Mouse (Mus musculus) layer of hippocampus, postnatal 10 days (tissue): Measurements from ENCODE around the gene Olfr223. TPM values are rescaled to one million over a fixed set of nuclear protein-coding genes. Genes with fewer than 3 reads are reported as not detected.
A peak's percentile ranks its signal among the peaks of the same experiment; 100 is the strongest.
"Not testable (repeated sequence)": the region's sequence is repeated elsewhere in the genome, so short reads cannot be mapped to it uniquely, and the experiment has no call there.

Experiments used
- DNase-seq, 2 experiments: peaks; one replicate each; pipeline ENCODE4 v3.0.0; 2021; ENCODE audit warnings: low spot score in 2 of 2
- long read RNA-seq: library from polyadenylated mRNA; stranded (forward); transcript quantifications from one replicate; pipeline ENCODE4 v2.0.0, GENCODE M21; 2023
- total RNA-seq, 2 experiments: library from RNA; stranded (reverse); gene quantifications; 2 replicates each; pipeline ENCODE4 v1.2.3; 2021

The Olfr223 gene
- total RNA-seq: not detected
- long read RNA-seq: 0 reads

GRCm38 (mm10) chr11:59593189-59593588 is at the start of gene Olfr223:
Gene Olfr223, minus strand, starts transcription at chr11:59593289.
- no peak for DNase-seq

DNA sequence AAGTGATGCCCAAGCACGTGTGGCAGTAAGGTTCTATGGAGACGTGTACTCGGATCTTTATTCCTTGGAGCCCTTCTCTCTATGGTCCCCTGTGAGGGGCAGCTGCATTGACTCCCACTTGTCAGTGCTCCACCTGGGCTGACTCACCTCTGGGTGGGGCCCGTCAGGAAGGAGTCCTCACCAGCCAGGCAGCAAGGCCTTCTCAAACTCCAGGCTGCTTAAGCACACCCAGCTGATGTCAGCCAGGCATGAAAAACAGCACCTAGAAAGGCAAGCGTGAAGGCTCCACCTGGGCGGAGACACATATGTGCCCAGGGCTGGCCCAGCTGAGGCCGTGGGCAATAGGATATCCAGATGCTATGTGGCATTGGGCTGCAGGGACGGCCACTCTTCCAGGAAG is 49.3 kb upstream of the Olfr223 start:
- DNase-seq: no peak

DNA sequence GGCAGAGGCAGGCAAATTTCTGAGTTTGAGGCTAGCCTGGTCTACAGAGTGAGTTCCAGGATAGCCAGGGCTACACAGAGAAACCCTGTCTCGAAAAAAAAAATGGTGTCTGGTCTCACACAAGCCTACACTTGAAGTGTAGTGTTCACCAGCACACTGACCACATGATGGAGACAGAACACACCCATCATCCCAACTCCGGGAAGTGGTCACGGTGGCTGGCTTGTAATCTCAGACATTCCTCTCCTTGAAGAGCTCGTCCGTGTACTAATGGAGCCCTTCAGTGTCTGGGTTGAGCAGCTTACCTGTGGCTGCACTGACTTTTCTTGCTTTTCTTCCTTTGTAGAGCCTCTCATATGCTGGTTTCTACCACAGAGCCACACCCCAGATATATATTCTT is 48.1 kb upstream of the Olfr223 start:
- DNase-seq: no peak

- DNase-seq: no peak
Observed at GRCm38 (mm10) chr11:59639957-59640643, 47.0 kb upstream of the Olfr223 start.

DNA sequence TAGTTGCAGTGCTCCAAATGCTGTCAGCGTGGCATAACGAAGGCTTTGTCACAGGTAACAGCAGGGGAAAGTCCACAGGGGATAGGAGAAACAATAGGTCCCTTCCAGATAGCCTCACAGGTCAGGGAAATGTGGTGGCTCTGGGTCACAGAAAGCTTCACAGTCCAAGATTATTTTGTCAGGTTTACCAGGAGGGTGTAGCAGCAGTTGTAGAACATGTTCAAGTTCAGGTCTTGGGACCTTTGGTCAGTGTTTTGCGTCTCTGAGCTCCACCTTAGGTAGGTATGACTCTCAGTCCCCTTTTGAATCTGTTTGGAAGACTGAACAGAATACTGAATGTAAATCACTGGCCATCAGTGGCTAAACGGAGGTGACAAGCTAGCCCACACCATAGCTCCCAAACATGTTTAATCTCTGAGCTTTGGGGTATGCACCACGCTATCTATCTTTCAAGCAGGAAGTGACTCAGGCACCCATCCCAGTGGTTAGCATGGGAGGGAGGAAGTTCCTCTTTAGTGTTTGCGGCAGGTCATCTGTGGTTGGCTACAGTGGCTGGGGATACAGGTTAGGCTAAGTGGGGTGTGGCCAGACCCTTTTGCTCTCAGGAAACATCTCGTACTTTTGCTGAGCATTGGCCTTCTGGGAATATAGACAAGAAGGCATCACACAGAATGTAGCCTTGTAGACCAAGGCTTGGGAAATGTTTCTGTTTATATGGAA is 43.8 kb upstream of the Olfr223 start:
- no peak for DNase-seq

- no peak for DNase-seq
Observed at GRCm38 (mm10) chr11:59635821-59636694, 43.0 kb upstream of the Olfr223 start.

DNA sequence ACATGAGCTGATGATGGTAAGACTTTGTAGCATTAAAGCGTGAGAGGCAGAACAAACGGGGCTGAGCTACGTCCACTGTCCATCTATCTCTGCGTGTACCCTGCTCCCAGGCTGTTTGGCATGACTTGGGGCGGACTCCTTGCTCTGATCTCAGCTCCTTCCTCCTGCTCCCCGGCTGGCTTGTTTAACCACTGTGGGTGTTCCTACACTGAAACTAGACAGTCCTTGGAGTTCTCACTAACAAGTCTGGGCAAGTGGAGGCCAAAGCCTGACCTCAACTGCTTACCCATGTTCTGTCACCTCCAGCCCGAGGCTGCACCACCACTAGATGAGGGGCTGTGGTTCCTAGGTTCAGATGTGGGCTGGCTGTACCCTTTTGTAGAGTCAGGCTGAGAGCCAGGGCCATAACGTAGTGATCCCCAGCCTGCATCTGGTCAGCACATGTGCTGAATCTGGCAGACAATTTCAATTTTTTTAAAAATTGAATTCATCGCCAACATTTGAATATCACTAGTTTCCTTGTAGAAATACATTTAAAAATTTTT is 42.2 kb upstream of the Olfr223 start:
- no peak for DNase-seq

- no peak for DNase-seq
Observed at GRCm38 (mm10) chr11:59634001-59634660, 41.0 kb upstream of the Olfr223 start.

DNA sequence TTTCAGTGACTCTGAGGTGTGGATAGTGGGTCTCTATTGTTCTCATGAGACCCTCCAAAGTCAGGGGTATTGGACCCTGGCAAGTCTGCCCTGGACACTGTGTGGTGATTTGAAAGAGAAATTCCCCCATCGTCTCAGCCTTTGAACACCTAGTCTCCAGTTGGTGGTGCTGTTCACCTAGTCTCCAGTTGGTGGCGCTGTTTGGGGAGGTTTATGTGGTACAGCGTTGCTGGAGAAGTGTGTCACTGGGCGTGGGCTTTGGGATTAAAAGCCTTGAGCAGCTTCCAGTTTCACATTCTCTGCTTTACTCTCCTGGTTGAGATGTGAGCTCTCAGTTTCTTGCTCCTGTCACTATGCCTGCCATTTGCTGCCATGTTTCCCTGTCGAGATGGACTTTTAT is 39.9 kb upstream of the Olfr223 start:
- peak; percentile 59 to 65 for DNase-seq

- no peak for DNase-seq
Observed at GRCm38 (mm10) chr11:59631980-59632379, 38.9 kb upstream of the Olfr223 start.

DNA sequence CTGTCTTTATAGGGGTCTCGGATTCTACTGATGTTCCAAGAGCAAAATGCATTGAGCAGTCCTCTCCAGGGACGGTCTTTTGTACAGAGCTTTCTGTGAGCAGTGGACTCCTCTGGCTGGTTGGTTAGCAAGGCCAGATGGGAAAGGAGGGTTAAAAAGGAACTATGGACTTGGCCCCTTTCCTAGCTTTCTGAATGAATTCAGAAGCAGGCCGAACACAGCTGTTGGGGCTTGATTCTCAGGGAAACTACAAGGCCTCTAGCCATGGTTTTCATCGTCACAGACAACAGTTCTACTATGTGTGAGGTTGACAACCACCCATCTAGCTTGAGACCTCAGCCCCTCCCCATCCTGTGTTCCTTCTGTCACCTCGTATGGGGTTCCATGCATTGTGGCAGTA is 36.8 kb upstream of the Olfr223 start:
- DNase-seq: no peak

DNA sequence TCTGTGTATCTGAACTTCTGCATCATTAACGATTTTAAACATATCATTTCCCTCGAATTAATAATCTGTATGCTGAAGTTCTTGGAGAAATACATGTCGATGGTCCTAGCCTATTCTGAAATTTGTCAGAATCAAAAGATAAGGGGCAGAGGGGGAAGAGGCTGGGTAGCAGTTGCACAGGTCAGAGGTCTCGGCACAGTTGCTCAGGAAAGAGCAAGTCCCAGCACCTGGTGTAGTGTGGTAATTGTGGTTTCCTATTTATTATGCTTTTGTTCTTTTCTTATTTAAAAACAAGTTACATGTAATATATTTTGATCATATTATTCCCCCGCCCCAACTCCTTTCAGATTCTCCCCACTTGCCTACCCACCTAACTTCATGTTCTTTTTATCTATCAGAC is 35.1 kb upstream of the Olfr223 start:
- DNase-seq: no peak

GRCm38 (mm10) chr11:59626192-59626591 is 33.1 kb upstream of the Olfr223 start:
- no peak for DNase-seq

GRCm38 (mm10) chr11:59624017-59624630 is 31.0 kb upstream of the Olfr223 start:
- peak; percentile 64 to 69 for DNase-seq

GRCm38 (mm10) chr11:59622214-59622613 is 29.1 kb upstream of the Olfr223 start:
- DNase-seq: no peak

GRCm38 (mm10) chr11:59616986-59617385 is 23.9 kb upstream of the Olfr223 start:
- not testable (repeated sequence) for DNase-seq

DNA sequence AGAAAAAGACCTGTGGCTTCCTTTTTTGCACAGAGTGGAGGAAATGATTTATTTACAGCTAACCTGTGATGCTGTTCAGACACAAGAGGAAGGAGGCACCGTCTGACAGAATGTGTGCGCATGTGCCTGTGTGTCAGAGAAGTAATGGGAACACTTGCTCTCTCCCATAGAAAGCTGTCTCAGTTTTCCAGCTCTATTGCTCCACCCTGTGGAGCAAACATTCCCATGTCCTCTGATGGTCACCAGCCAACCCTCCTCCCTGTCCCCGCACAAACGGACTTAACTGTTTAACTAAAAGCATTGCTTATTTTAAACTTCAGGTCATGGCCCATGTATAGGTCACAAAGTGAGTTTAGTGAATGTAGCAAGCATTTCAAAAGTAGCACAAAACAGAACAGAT is 21.0 kb upstream of the Olfr223 start:
- peak; percentile 51 to 57 for DNase-seq

- DNase-seq: no peak
Observed at GRCm38 (mm10) chr11:59611646-59612045, 18.6 kb upstream of the Olfr223 start.

DNA sequence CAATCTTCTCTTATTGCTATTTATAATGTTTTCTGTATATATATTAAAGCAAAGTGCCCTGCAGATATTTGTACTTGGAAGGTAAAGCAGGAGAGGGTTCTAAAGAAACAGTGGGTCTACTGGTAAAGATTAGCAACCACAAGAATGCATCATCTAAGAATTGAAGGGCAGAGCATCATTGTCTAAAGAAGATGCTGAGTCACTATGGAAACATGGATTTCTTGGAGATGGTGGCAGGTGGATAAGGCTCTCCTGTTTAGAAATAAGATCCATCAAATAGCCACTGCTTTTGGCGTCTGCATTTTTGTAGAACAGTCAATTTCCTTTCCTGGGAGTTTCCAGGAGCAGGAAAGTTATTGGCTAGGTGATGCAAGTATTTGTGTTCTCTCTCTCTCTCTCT is 9.2 kb upstream of the Olfr223 start:
- no peak for DNase-seq

DNA sequence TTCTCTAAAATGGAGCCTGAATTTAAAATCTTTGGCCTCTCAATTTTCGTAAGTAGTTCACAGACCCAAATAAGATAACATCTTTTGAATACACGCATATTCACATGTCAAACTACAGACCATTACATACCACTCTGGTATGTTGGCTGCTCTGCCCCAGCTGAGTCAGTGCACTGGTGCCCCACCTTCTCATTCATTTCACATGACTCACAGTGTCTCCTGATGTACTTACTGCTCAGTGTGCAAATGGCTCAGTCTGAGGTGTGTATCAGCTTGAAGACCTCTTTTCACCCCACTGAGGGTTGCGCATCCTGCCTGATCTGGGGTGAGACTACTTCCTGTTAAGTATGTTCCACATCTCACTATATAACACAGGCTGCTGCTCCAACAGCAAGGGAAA is 7.8 kb upstream of the Olfr223 start:
- DNase-seq: no peak

GRCm38 (mm10) chr11:59599211-59599610 is 6.1 kb upstream of the Olfr223 start:
- no peak for DNase-seq
